Mouse (Mus musculus) liver, embryonic 14.5 days (tissue): ENCODE results near the gene Olfr697.
"Not testable (repeated sequence)": the region's sequence is repeated elsewhere in the genome, so short reads cannot be mapped to it uniquely, and the experiment has no call there.

Source experiments
- CTCF ChIP-seq: IDR thresholded peaks from 2 replicates; pipeline ENCODE4 v1.5.1; 2016; ENCODE audit warnings: antibody characterized with exemption, low read depth, control low read depth
- EP300 ChIP-seq: IDR thresholded peaks from 2 replicates; pipeline ENCODE4 v1.6.1; 2016; ENCODE audit warnings: antibody characterized with exemption, low read depth

GRCm38 (mm10) chr7:106725654-106726053 is 16.6 kb downstream of the Olfr697 start:
- not testable (repeated sequence) for TF ChIP-seq EP300, CTCF
